Mouse (Mus musculus) neutrophil, adult 5-6 weeks (primary cell): ENCODE data around the gene Srp68. TPM values are rescaled to one million over a fixed set of nuclear protein-coding genes. Genes with fewer than 3 reads are reported as not detected.

Experiments
- ATAC-seq: fragments of 151-379, 151-347 bp; 2 replicates; pipeline ENCODE4 v1.8.0; 2017; ENCODE audit warnings: mild to moderate bottlenecking, moderate TSS enrichment; ENCODE audit not compliant: insufficient number of reproducible peaks, poor library complexity, low FRiP score, severe bottlenecking; ENCODE audit errors: extremely low read depth
- total RNA-seq: library from RNA; stranded (forward); fragments of 200-1000 nt; gene quantifications from 2 replicates; pipeline ENCODE4 v1.2.3, GENCODE M21; 2017

Gene Srp68
- total RNA-seq, 1 experiment from 2014 or later, result 21.6 TPM

GRCm38 (mm10) chr11:116255090-116255981, 18.7 kb downstream of the Srp68 start:
- no peak for ATAC-seq

DNA sequence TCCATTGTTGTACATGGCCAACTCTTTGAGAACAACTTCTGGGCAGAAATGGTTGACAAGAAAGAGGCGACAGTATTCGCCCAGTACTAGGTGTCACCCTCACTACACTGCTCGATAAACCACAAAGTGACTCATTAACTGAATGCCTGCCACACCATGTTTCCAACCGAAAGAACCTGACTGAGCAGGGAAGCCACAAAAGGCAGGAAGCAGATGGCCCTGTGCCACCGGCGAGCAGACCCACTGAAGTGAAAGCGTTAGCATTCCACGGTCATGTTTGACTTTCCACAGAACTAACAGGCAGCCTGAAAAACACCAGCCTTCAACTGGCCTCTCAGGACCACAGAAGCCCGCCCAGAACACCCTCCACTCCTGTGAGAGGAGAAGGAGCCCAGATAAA, 19.4 kb downstream of the Srp68 start:
- no peak for ATAC-seq

- no peak for ATAC-seq
Measured at GRCm38 (mm10) chr11:116253076-116253600, 20.9 kb downstream of the Srp68 start.

DNA sequence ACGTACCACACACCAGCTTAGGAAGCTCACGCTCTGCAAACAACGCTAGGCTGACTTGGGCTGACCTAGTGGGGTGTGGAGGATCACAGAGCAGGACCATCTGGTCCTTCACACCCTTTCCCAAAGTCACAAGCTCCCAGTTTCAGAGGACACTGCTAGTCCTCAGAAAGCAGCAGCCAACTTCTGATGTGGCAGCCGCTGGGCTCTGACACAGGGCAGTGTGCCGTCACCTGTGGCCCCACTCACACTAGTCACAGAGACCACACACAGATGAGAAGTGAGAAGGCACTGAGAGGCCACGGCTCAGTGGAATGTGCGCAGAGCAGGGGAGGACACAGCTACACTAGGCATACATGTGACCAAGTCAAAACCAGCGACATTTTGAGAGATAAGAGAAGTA, 23.1 kb downstream of the Srp68 start:
- ATAC-seq, result no peak

- ATAC-seq, result no peak
Measured at GRCm38 (mm10) chr11:116247502-116248222, 26.4 kb downstream of the Srp68 start.

GRCm38 (mm10) chr11:116245616-116246015, 28.4 kb downstream of the Srp68 start:
- no peak for ATAC-seq

GRCm38 (mm10) chr11:116244580-116244979, 29.4 kb downstream of the Srp68 start:
- no peak for ATAC-seq

- no peak for ATAC-seq
Measured at GRCm38 (mm10) chr11:116241744-116242235, 32.2 kb downstream of the Srp68 start.

GRCm38 (mm10) chr11:116239797-116240196, 34.2 kb downstream of the Srp68 start:
- no peak for ATAC-seq

DNA sequence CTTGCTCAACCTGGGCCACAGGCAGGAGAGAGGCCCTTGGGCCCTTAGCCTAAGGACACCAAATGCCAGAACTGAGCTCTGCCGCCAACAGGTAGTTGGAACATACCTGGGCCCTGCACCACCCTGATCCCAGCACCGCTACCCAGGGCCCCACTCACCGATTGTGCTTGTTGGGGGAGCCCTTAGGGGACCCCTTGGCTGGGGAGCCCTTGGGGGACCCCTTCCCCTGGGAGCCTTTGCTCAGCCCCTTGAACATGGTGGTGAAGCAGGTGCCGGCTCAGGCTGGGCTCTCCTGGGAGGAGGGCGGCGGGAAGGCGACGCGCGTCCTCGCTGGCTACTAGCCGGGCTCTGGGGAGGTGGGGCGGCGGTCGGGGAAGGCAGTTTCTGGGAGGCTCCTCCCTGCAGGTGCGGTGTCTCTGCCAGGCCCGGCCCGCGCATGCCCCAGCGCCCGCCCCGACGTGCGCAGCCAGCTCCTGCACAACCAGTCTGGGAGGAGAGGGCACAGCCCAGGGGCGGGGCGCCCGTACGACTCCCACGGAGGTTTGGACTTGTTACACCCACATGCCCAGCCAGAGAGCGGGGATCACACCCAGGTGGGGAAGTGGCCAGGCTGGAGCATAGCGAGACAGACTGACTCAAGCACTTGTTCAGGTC, 36.1 kb downstream of the Srp68 start, which contains the start of gene Evpl:
Evpl (minus strand) TSS at position 336 of the 654 bp plus-strand sequence.
- no peak for ATAC-seq

GRCm38 (mm10) chr11:116234901-116235300, 39.1 kb downstream of the Srp68 start:
- ATAC-seq, result no peak

DNA sequence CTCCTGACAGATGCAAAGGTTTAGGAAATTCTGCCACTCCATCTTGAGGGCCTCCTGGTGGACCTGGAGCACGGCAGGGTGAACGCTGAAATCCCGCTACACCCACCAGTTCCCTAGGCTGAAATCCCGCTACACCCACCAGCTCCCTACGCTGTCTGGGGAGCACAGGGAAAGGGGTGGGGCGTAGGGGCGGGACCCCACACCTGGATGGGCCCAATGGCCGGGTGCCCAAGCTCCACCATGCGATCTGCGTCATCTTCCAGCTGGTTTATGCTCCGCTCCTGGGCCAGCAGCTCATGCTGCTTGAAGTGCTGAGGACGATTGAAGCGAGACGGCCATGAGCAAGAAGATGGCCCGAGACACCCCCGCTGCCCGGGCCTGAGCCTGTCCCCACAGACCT, 41.6 kb downstream of the Srp68 start:
- no peak for ATAC-seq

DNA sequence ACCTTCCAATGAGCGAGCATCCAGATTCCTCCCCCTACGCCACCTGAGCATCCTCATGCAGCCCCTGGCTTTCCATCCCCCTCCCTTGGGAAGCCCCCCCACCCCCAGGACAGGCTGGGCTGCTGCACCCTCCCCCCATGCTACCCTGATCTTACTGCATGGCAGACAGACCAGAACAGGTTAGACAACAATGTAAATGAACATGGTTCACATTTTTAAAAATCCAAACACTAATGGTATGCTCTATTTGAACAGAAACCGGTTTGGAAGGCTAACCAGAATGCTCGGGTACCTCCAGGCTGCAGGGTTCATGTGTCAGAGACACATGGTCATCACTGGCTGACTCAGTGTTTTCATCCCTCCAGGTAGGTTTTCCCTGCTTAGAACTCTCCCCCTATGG, 45.3 kb downstream of the Srp68 start:
- ATAC-seq, result no peak

- peak; percentile 34; the same call in 1 of the 2 replicates for ATAC-seq
Measured at GRCm38 (mm10) chr11:116226414-116226813, 47.6 kb downstream of the Srp68 start.

- ATAC-seq, result no peak
Measured at GRCm38 (mm10) chr11:116222740-116223059, 51.3 kb downstream of the Srp68 start.

- ATAC-seq, result no peak
Measured at GRCm38 (mm10) chr11:116221931-116222739, 51.9 kb downstream of the Srp68 start.

GRCm38 (mm10) chr11:116219885-116220284, 54.1 kb downstream of the Srp68 start:
- ATAC-seq, result no peak

DNA sequence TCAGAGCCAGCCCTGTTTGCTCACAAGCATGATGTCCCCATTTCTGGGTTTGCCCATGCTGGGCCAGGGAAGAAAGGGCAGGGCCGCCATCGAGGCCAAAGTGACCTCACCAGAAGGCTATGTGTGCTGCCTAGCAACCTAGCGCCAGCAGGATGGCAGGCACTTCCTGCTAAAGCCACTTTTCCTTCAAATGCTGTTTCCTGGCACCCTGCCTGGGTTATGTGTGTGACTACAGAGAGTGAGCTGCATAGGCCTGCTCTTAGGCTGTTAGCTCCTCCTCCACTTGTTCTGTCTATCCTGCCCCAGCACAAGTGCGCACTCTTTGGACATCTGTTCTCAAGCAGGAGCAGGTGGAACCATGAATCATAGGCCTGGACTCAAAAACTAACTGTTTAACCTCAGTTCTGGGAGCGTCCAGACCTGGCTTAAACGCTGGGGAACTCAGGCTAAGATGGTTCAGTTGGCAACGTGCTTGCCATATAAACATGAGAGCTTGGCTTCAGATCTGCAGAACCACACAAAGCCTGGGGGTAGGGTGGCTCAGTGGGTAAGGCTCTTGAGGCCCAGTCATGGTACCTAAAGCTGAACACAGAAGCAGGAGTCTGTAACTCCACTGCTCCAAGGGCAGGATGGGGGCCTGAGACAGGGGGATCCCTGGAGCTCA, 55.1 kb downstream of the Srp68 start:
- ATAC-seq, result no peak
